Mouse (Mus musculus) adipose tissue, adult 10 weeks (tissue): ENCODE data around the gene Fermt3. TPM values are rescaled to one million over a fixed set of nuclear protein-coding genes. Genes with fewer than 3 reads are reported as not detected.

Experiments used
- polyA plus RNA-seq: library from polyadenylated mRNA; stranded (reverse); fragments of 350-450 nt; fragmentation: Illumina TruSeq; extraction: RNeasy Lipid Tissue Mini Kit (QIAGEN cat#74804); gene quantifications from one replicate; pipeline ENCODE4 v1.2.3, GENCODE M21; 2014; ENCODE audit warnings: low read depth, low replicate concordance

Fermt3 gene
- polyA plus RNA-seq: 10.2 TPM

GRCm38 (mm10) chr19:7019191-7019590 lies at the start of gene Fermt3:
Fermt3 (minus strand) TSS chr19:7019469.

GRCm38 (mm10) chr19:7056248-7057087 lies 37.2 kb upstream of the Fermt3 start, which contains the start of gene Macrod1:
Macrod1 (plus strand) TSS chr19:7056810.

GRCm38 (mm10) chr19:7039841-7040636 lies 20.8 kb upstream of the Fermt3 start, which contains the start of gene Stip1:
Stip1 (minus strand) TSS chr19:7039967.

GRCm38 (mm10) chr19:6996006-6996405 lies 23.3 kb downstream of the Fermt3 start, which contains the start of the genes Nudt22 and Trpt1:
Nudt22 (minus strand) TSS chr19:6996117.
Trpt1 (plus strand) TSS chr19:6996131.

GRCm38 (mm10) chr19:6992011-6992858 lies 27.0 kb downstream of the Fermt3 start, which contains the start of gene Dnajc4:
Dnajc4 (minus strand) TSS chr19:6992572.

GRCm38 (mm10) chr19:6987061-6987903 lies 32.0 kb downstream of the Fermt3 start, which contains the start of gene Vegfb:
Vegfb (minus strand) TSS chr19:6987651.

GRCm38 (mm10) chr19:6980381-6981093 lies 38.7 kb downstream of the Fermt3 start, which contains the start of gene Fkbp2:
Fkbp2 (minus strand) TSS chr19:6980501.

GRCm38 (mm10) chr19:6975537-6976521 lies 43.4 kb downstream of the Fermt3 start, which contains the start of gene Plcb3:
Plcb3 (minus strand) TSS chr19:6976470.

GRCm38 (mm10) chr19:6974211-6975205 lies 44.8 kb downstream of the Fermt3 start, which contains the start of gene Ppp1r14b:
Ppp1r14b (plus strand) TSS chr19:6974968.

Other genes with a start within 250 kb of the Fermt3 start
- gene Rps6ka4, start 178.8 kb downstream of the Fermt3 start, polyA plus RNA-seq: 20.0 TPM
- 2.5 TPM for gene Ccdc88b, start 161.3 kb downstream of the Fermt3 start, polyA plus RNA-seq
- gene Trmt112, start 109.8 kb downstream of the Fermt3 start, polyA plus RNA-seq: 56.4 TPM
- gene Prdx5, start 109.4 kb downstream of the Fermt3 start, polyA plus RNA-seq: 299 TPM
- gene Esrra, start 97.7 kb downstream of the Fermt3 start, polyA plus RNA-seq: 28.7 TPM
- 10.1 TPM for gene Catsperz, start 94.1 kb downstream of the Fermt3 start, polyA plus RNA-seq
- 0.31 TPM for gene Kcnk4, start 85.0 kb downstream of the Fermt3 start, polyA plus RNA-seq
- 54.0 TPM for gene Bad, start 77.6 kb downstream of the Fermt3 start, polyA plus RNA-seq
- gene Gpr137, start 77.0 kb downstream of the Fermt3 start, polyA plus RNA-seq: 57.9 TPM
- gene Ppp1r14b, start 44.5 kb downstream of the Fermt3 start, polyA plus RNA-seq: 81.3 TPM
- gene Plcb3, start 43.0 kb downstream of the Fermt3 start, polyA plus RNA-seq: 38.0 TPM
- gene Fkbp2, start 39.0 kb downstream of the Fermt3 start, polyA plus RNA-seq: 204 TPM
- 60.0 TPM for gene Vegfb, start 31.8 kb downstream of the Fermt3 start, polyA plus RNA-seq
- 40.7 TPM for gene Dnajc4, start 26.9 kb downstream of the Fermt3 start, polyA plus RNA-seq
- gene Nudt22, start 23.4 kb downstream of the Fermt3 start, polyA plus RNA-seq: 23.3 TPM
- gene Trpt1, start 23.3 kb downstream of the Fermt3 start, polyA plus RNA-seq: 11.9 TPM
- 65.5 TPM for gene Stip1, start 20.5 kb upstream of the Fermt3 start, polyA plus RNA-seq
- 26.8 TPM for gene Macrod1, start 37.3 kb upstream of the Fermt3 start, polyA plus RNA-seq
- gene Flrt1, start 86.3 kb upstream of the Fermt3 start, polyA plus RNA-seq: 0.72 TPM
- gene Otub1, start 186.8 kb upstream of the Fermt3 start, polyA plus RNA-seq: 73.7 TPM
- gene Cox8a, start 198.1 kb upstream of the Fermt3 start, polyA plus RNA-seq: 781 TPM
- 31.2 TPM for gene Naa40, start 221.7 kb upstream of the Fermt3 start, polyA plus RNA-seq
- 8.1 TPM for gene Rcor2, start 247.9 kb upstream of the Fermt3 start, polyA plus RNA-seq